Mouse (Mus musculus) ES-Bruce4 (cell line): ENCODE measurements at regions not wholly inside any gene's neighbourhood (a gene's known extent, or its start where the extent isn't known, plus 50 kb on each side); places are given as distances from the start of the nearest gene placed in this dataset.

Experiments used
- H3K27ac ChIP-seq: 2 replicates; pipeline ENCODE4 v1.5.1; 2012; ENCODE audit warnings: low read length, inconsistent platforms; ENCODE audit not compliant: insufficient read depth
- H3K27me3 ChIP-seq: 2 replicates; pipeline ENCODE4 v1.6.1; 2012; ENCODE audit warnings: mild to moderate bottlenecking, low read length, inconsistent platforms; ENCODE audit not compliant: control insufficient read depth, poor library complexity, insufficient read depth, severe bottlenecking
- H3K36me3 ChIP-seq: 2 replicates; pipeline ENCODE4 v1.6.1; 2012; ENCODE audit warnings: inconsistent platforms, mild to moderate bottlenecking, low read length, moderate library complexity; ENCODE audit not compliant: control insufficient read depth, poor library complexity, insufficient read depth, severe bottlenecking
- H3K4me1 ChIP-seq: one replicate; pipeline ENCODE4 v1.8.1; 2011; ENCODE audit warnings: low read length; ENCODE audit not compliant: control insufficient read depth, insufficient read depth
- H3K4me3 ChIP-seq: 2 replicates; pipeline ENCODE4 v1.5.1; 2011; ENCODE audit warnings: low read depth, mild to moderate bottlenecking, low read length
- H3K9ac ChIP-seq: 2 replicates; pipeline ENCODE4 v1.6.1; 2012; ENCODE audit warnings: low read depth, mild to moderate bottlenecking, inconsistent platforms; ENCODE audit not compliant: poor library complexity, severe bottlenecking
- H3K9me3 ChIP-seq: replicated peaks from 2 replicates; pipeline ENCODE4 v1.6.1; 2012; ENCODE audit warnings: mild to moderate bottlenecking, low read length, inconsistent platforms; ENCODE audit not compliant: control insufficient read depth, poor library complexity, insufficient read depth, severe bottlenecking
- CTCF ChIP-seq: IDR thresholded peaks from one replicate; pipeline ENCODE4 v1.8.1; 2011; ENCODE audit warnings: low read depth, low read length
- EP300 ChIP-seq: IDR thresholded peaks from 2 replicates; pipeline ENCODE4 v1.6.1; 2011; ENCODE audit warnings: low read depth, low read length; ENCODE audit not compliant: insufficient read depth
- POLR2A ChIP-seq: IDR thresholded peaks from one replicate; pipeline ENCODE4 v1.8.1; 2011; ENCODE audit warnings: low read length; ENCODE audit not compliant: insufficient read depth

- H3K4me1 ChIP-seq: peaks cover 6% of the 10 kb centered on the region
- no peak overlapping the region for H3K4me3 ChIP-seq
- no peaks in the 10 kb centered on the region for H3K9me3 ChIP-seq
- H3K36me3 ChIP-seq: no peaks in the 10 kb centered on the region
- TF ChIP-seq POLR2A: no peak
- no peak for TF ChIP-seq CTCF
- no peak for TF ChIP-seq EP300
- no peak overlapping the region for H3K9ac ChIP-seq
- no peaks in the 10 kb centered on the region for H3K27me3 ChIP-seq
- H3K27ac ChIP-seq: no peak overlapping the region
Measured at GRCm38 (mm10) chr5:24237201-24237600, 72.4 kb downstream of the Nupl2 start.

DNA sequence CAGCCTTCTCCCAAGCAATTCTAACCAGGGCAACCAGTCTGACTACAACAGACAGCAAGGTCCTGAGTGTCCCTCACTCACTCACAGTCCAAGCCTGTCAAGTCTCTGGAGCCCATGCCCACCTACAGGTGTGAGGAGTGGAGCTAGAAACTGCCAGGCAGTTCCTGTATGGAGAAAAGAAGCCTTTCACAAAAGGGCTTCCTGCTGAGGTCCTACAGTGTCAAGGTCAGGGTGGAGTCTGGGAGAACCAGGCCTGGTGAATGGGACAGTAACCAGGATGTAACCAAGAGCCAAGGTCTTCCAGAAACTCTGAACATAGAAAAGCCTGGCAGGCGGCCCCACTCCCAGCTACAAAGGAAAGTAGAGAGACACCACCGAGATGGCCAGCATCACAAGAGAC is 74.2 kb downstream of the Nupl2 start:
- Histone ChIP-seq H3K9ac (no peak overlapping the region), H3K4me3 (no peak overlapping the region), H3K9me3 (no peaks in the 10 kb centered on the region), H3K36me3 (no peaks in the 10 kb centered on the region), H3K27ac (no peak overlapping the region), H3K27me3 (no peaks in the 10 kb centered on the region), H3K4me1 (peaks cover 6% of the 10 kb centered on the region)
- TF ChIP-seq POLR2A (no peak), CTCF (no peak), EP300 (0 out of 2 replicates have a peak, but pooled peaks have one; percentile 19)

DNA sequence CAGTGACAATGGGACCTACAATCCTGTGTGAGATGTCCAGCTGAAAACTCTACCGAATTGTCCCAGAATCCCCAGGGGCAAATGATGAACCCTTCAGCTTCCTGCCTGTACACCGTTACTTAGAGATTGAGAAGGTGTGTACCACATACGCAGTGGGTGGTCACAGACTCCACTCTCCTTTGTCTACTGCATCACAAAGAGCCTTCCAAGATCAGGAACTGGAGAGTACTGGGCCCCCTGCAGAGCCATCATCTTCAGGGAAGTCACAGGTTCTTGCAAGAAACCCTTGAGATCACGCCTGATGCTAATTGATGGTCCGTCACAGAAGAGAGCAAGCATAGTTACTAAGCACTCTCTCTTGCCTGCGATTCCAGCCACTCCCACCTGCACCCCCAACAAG is 79.4 kb downstream of the Nupl2 start:
- Histone ChIP-seq H3K36me3 (no peaks in the 10 kb centered on the region), H3K27me3 (no peaks in the 10 kb centered on the region), H3K4me1 (peaks cover under 1% of the 10 kb centered on the region), H3K27ac (no peak overlapping the region), H3K9ac (no peak overlapping the region), H3K4me3 (no peak overlapping the region), H3K9me3 (0 out of 2 replicates have a peak, but pooled peaks cover 6% of the 10 kb centered on the region)
- TF ChIP-seq CTCF (no peak), EP300 (no peak), POLR2A (no peak)

DNA sequence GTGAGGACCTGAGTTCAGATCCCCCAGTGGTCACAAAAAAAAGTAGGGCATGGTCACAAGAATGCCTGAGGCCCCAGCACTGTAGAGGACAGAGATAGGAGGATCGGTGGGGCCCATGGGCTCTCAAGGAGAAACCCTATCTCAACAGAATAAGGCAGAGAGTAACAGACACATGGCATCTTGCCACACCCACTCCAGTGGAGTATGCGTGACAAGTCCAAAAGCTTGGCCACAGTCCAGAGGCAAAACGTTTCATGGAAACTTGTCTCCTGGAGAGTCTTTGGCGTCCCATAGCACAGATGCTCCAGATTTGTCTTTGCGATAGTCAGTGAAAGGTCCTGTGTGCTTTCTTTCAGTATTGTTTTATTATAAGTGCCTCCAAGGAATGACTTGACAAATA is 90.7 kb downstream of the Nupl2 start:
- Histone ChIP-seq H3K27ac (no peak overlapping the region), H3K27me3 (no peaks in the 10 kb centered on the region), H3K9ac (no peak overlapping the region), H3K9me3 (peaks cover 3% of the 10 kb centered on the region), H3K4me3 (no peak overlapping the region), H3K4me1 (no peaks in the 10 kb centered on the region), H3K36me3 (no peaks in the 10 kb centered on the region)
- no peak for TF ChIP-seq CTCF
- TF ChIP-seq POLR2A: no peak
- no peak for TF ChIP-seq EP300

DNA sequence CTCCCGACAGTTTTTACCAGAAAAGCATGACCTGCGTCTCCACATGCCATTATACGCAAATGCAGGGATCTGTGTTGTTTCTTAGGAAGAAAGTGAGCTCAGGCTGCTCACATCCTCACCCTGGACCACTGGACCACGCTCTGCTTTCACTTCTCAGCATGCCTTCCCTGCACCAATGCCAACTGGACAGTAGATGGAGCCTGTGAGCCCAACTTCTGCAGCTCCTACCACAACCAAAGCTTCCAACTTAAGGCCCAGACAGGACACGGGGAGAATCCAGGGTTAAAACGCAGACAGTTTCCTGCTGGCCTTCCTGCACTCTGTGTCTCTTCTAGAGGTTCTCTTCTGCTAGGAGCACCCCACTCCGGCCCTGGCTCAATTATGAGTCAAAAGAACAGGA is 90.3 kb downstream of the Kcnh2 start:
- Histone ChIP-seq H3K4me1 (no peaks in the 10 kb centered on the region), H3K27ac (no peak overlapping the region), H3K9ac (no peak overlapping the region), H3K27me3 (no peaks in the 10 kb centered on the region), H3K4me3 (no peak overlapping the region), H3K36me3 (no peaks in the 10 kb centered on the region), H3K9me3 (peaks cover 3% of the 10 kb centered on the region)
- TF ChIP-seq CTCF (peak; percentile 95), EP300 (no peak)

GRCm38 (mm10) chr5:24262146-24262545 is 89.3 kb downstream of the Kcnh2 start:
- no peaks in the 10 kb centered on the region for H3K4me1 ChIP-seq
- no peaks in the 10 kb centered on the region for H3K27me3 ChIP-seq
- no peak overlapping the region for H3K4me3 ChIP-seq
- H3K27ac ChIP-seq: no peak overlapping the region
- TF ChIP-seq POLR2A: no peak
- TF ChIP-seq EP300: no peak
- TF ChIP-seq CTCF: no peak
- peaks cover 3% of the 10 kb centered on the region for H3K9me3 ChIP-seq
- H3K9ac ChIP-seq: no peak overlapping the region
- H3K36me3 ChIP-seq: no peaks in the 10 kb centered on the region
